Mouse (Mus musculus): ENCODE data around the gene Pcsk6. TPM values are rescaled to one million over a fixed set of nuclear protein-coding genes. Genes with fewer than 3 reads are reported as not detected.

Pcsk6 gene
- polyA plus RNA-seq, 1 experiment from 2014 or later = 0.87 TPM

DNA sequence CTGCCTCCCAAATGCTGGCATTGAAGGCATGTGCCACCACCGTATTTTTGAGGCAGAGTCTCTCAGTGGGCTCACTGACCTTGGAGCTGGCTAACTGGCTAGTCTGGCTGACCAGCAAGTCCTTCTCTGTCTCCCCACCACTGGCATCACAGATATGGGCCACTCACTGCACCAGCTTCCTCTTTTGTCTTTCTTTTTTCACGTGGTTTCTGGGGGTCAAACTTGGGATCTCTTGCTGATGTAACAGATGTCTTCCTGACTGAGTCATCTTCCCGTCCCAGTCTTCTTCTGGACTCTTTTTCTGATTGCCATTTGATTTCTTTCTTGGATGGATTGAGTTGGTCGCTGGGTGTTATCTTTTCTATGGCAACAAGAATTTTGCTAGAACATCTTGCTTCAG is 93.0 kb downstream of the Pcsk6 start:
- Histone ChIP-seq H3K36me3 (no peaks in the 10 kb centered on the region), H3K27me3 (replicated peaks) (no peaks in the 10 kb centered on the region), H3K27ac (no peak overlapping the region), H3K9me3 (replicated peaks) (no peaks in the 10 kb centered on the region), H3K4me1 (no peaks in the 10 kb centered on the region), H3K4me3 (no peak overlapping the region), H3K9ac (no peak overlapping the region), H3K4me2 (no peak overlapping the region)
- WGBS (ENCODE audit: insufficient replicate concordance) = 34% methylated on average over 4 of the region's 4 CpGs
- ATAC-seq = no peak

DNA sequence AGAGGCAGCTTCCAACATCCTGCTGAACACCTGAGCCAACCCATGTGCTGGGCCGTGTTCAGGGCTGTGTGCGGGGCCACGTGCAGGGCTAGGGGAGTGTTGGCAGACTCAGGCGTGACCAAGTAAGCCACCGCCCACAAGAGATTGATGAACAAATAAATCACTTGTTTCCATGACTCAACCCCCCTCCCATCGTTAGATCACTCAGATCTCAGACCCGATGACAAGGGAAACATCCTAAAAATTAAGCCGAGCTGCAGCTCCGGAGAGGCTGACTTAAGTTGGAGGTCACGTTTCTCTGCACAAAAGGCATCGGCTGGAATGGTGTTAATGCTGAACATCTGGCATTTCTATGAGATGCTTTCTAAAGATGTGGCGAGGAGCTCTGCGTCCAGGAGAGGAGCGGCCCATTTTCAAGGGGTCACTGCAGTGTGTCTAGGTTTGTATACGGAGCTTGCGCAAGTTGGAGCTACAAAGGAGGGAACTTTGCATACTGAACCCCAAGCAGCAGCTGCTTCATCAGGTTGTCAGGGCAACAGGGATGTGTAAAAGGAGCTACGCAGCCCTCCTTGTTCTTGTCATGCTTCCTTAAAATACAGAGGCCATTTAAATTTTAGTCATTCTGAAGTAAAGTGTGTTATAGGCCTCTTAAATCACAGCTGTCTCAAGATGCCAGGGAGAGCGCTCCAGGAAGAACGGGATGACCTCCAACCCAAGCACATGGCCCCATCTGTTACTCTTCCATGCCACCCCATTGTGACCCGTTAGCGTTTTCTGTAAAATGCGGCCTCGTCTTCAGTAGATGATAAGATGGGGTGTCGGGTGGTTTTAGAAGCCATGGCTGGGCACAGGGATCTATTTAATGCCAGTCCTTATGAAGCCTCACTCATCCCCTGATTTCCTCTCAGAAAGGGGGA is 94.0 kb downstream of the Pcsk6 start:
- Histone ChIP-seq H3K4me1 (no peaks in the 10 kb centered on the region), H3K9ac (no peak overlapping the region), H3K4me3 (no peak overlapping the region), H3K4me2 (no peak overlapping the region), H3K27me3 (replicated peaks) (no peaks in the 10 kb centered on the region), H3K27ac (no peak overlapping the region), H3K9me3 (replicated peaks) (no peaks in the 10 kb centered on the region), H3K36me3 (no peaks in the 10 kb centered on the region)
- ATAC-seq = no peak
- 79% methylated on average over 24 of the region's 24 CpGs for WGBS (ENCODE audit: insufficient replicate concordance)

DNA sequence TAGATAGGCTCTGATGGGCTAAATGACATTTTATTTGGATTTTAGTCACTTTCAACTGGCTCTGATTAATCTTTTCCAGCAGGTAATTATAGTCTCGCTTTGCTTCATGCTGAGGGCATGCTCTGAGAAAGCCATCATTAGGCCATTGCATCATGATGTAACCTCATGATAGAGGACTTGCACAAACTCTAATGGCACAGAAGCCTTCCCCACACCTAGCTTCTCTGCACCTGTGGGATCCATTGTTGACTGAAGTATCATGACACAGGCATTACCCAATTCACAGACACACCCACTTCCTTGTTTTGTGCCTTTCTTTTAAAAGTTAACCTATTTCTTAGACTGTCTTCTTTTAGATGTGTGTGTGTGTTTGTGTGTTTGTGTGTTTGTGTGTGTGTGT is 95.7 kb downstream of the Pcsk6 start:
- Histone ChIP-seq H3K9me3 (replicated peaks) (no peaks in the 10 kb centered on the region), H3K4me3 (no peak overlapping the region), H3K9ac (no peak overlapping the region), H3K4me2 (no peak overlapping the region), H3K27me3 (replicated peaks) (no peaks in the 10 kb centered on the region), H3K27ac (no peak overlapping the region), H3K4me1 (no peaks in the 10 kb centered on the region), H3K36me3 (no peaks in the 10 kb centered on the region)
- 69% methylated on average over 1 of the region's 1 CpGs for whole genome bisulfite sequencing (ENCODE audit: insufficient replicate concordance)
- ATAC-seq = no peak

GRCm38 (mm10) chr7:65958105-65958504 is 96.6 kb downstream of the Pcsk6 start:
- ATAC-seq = peak; percentile 50
- WGBS (ENCODE audit: insufficient replicate concordance) = 61% methylated on average over 5 of the region's 5 CpGs
- H3K27me3 ChIP-seq (replicated peaks) = no peaks in the 10 kb centered on the region
- no peak overlapping the region for H3K27ac ChIP-seq
- no peaks in the 10 kb centered on the region for H3K4me1 ChIP-seq
- H3K4me3 ChIP-seq = no peak overlapping the region
- H3K9ac ChIP-seq = no peak overlapping the region
- H3K9me3 ChIP-seq (replicated peaks) = no peaks in the 10 kb centered on the region
- H3K36me3 ChIP-seq = no peaks in the 10 kb centered on the region
- H3K4me2 ChIP-seq = no peak overlapping the region

- WGBS (ENCODE audit: insufficient replicate concordance) = 82% methylated on average over 9 of the region's 9 CpGs
- H3K9ac ChIP-seq = no peak overlapping the region
- no peak overlapping the region for H3K4me3 ChIP-seq
- 0 out of 2 replicates have a peak, but pooled peaks cover 3% of the 10 kb centered on the region for H3K36me3 ChIP-seq
- no peaks in the 10 kb centered on the region for H3K4me1 ChIP-seq
- no peak for ATAC-seq
- H3K27ac ChIP-seq = no peak overlapping the region
- H3K9me3 ChIP-seq (replicated peaks) = peaks cover 4% of the 10 kb centered on the region
- no peaks in the 10 kb centered on the region for H3K27me3 ChIP-seq (replicated peaks)
- no peak overlapping the region for H3K4me2 ChIP-seq
These were observed 97.8 kb downstream of the Pcsk6 start for GRCm38 (mm10) chr7:65959221-65959924.

- Histone ChIP-seq H3K27me3 (replicated peaks) (no peaks in the 10 kb centered on the region), H3K9ac (no peak overlapping the region), H3K4me3 (no peak overlapping the region), H3K36me3 (0 out of 2 replicates have a peak, but pooled peaks cover 3% of the 10 kb centered on the region), H3K4me2 (no peak overlapping the region), H3K27ac (no peak overlapping the region), H3K9me3 (replicated peaks) (peaks cover 4% of the 10 kb centered on the region), H3K4me1 (no peaks in the 10 kb centered on the region)
- 70% methylated on average over 7 of the region's 7 CpGs for WGBS (ENCODE audit: insufficient replicate concordance)
- ATAC-seq = no peak
These were observed 101.1 kb downstream of the Pcsk6 start for GRCm38 (mm10) chr7:65962611-65963010.

GRCm38 (mm10) chr7:65964398-65964797 is 102.9 kb downstream of the Pcsk6 start:
- H3K4me1 ChIP-seq = no peaks in the 10 kb centered on the region
- no peak overlapping the region for H3K4me2 ChIP-seq
- H3K36me3 ChIP-seq = 0 out of 2 replicates have a peak, but pooled peaks cover 3% of the 10 kb centered on the region
- H3K9me3 ChIP-seq (replicated peaks) = peaks cover 4% of the 10 kb centered on the region
- no peak overlapping the region for H3K27ac ChIP-seq
- ATAC-seq = no peak
- no peak overlapping the region for H3K9ac ChIP-seq
- no peak overlapping the region for H3K4me3 ChIP-seq
- no peaks in the 10 kb centered on the region for H3K27me3 ChIP-seq (replicated peaks)

GRCm38 (mm10) chr7:65971301-65971700 is 109.8 kb downstream of the Pcsk6 start:
- Histone ChIP-seq H3K27ac (no peak overlapping the region), H3K36me3 (no peaks in the 10 kb centered on the region), H3K27me3 (replicated peaks) (no peaks in the 10 kb centered on the region), H3K9me3 (replicated peaks) (no peaks in the 10 kb centered on the region), H3K9ac (no peak overlapping the region), H3K4me3 (no peak overlapping the region), H3K4me1 (no peaks in the 10 kb centered on the region), H3K4me2 (no peak overlapping the region)
- WGBS (ENCODE audit: insufficient replicate concordance) = 78% methylated on average over 10 of the region's 10 CpGs
- no peak for ATAC-seq

GRCm38 (mm10) chr7:65977286-65977685 is 115.8 kb downstream of the Pcsk6 start:
- H3K4me2 ChIP-seq = no peak overlapping the region
- ATAC-seq = no peak
- H3K27ac ChIP-seq = no peak overlapping the region
- H3K9ac ChIP-seq = no peak overlapping the region
- no peak overlapping the region for H3K4me3 ChIP-seq
- H3K9me3 ChIP-seq (replicated peaks) = no peaks in the 10 kb centered on the region
- no peaks in the 10 kb centered on the region for H3K27me3 ChIP-seq (replicated peaks)
- no peaks in the 10 kb centered on the region for H3K36me3 ChIP-seq
- 46% methylated on average over 5 of the region's 5 CpGs for WGBS (ENCODE audit: insufficient replicate concordance)
- no peaks in the 10 kb centered on the region for H3K4me1 ChIP-seq

- Histone ChIP-seq H3K27me3 (replicated peaks) (no peaks in the 10 kb centered on the region), H3K36me3 (no peaks in the 10 kb centered on the region), H3K4me3 (no peak overlapping the region), H3K4me2 (no peak overlapping the region), H3K9me3 (replicated peaks) (no peaks in the 10 kb centered on the region), H3K9ac (no peak overlapping the region), H3K27ac (no peak overlapping the region), H3K4me1 (no peaks in the 10 kb centered on the region)
- 68% methylated on average over 11 of the region's 11 CpGs for WGBS (ENCODE audit: insufficient replicate concordance)
- ATAC-seq = no peak
These were observed 116.4 kb downstream of the Pcsk6 start for GRCm38 (mm10) chr7:65977977-65978376.

- H3K9ac ChIP-seq = no peak overlapping the region
- H3K4me3 ChIP-seq = no peak overlapping the region
- no peak overlapping the region for H3K4me2 ChIP-seq
- H3K27me3 ChIP-seq (replicated peaks) = no peaks in the 10 kb centered on the region
- H3K36me3 ChIP-seq = no peaks in the 10 kb centered on the region
- ATAC-seq = no peak
- no peaks in the 10 kb centered on the region for H3K9me3 ChIP-seq (replicated peaks)
- no peak overlapping the region for H3K27ac ChIP-seq
- 61% methylated on average over 11 of the region's 11 CpGs for WGBS (ENCODE audit: insufficient replicate concordance)
- H3K4me1 ChIP-seq = no peaks in the 10 kb centered on the region
These were observed 117.7 kb downstream of the Pcsk6 start for GRCm38 (mm10) chr7:65978996-65979823.

GRCm38 (mm10) chr7:65980000-65980399 is 118.5 kb downstream of the Pcsk6 start:
- WGBS (ENCODE audit: insufficient replicate concordance) = 71% methylated on average over 9 of the region's 9 CpGs
- Histone ChIP-seq H3K9me3 (replicated peaks) (no peaks in the 10 kb centered on the region), H3K9ac (no peak overlapping the region), H3K27me3 (replicated peaks) (no peaks in the 10 kb centered on the region), H3K4me1 (no peaks in the 10 kb centered on the region), H3K4me3 (no peak overlapping the region), H3K36me3 (no peaks in the 10 kb centered on the region), H3K27ac (no peak overlapping the region), H3K4me2 (no peak overlapping the region)
- no peak for ATAC-seq
